ENCODE assay signal across 10 mouse cellular contexts in genomic region chr17:29465405-29466010, GRCm38 (mm10). TPM values are rescaled to one million over a fixed set of nuclear protein-coding genes. Genes with fewer than 3 reads are reported as not detected.
A peak's percentile ranks its signal among the peaks of the same experiment; 100 is the strongest.
DNase-seq lines count a peak whose midpoint lies in the region; ATAC-seq lines count a peak whose summit lies in the region.
"Had no signal": no experiment of that assay in that cellular context is flagged by ENCODE, and none has a peak within 500 bp of the region (broad histone marks: within the 10 kb centered on the region; RNA-seq: fewer than 3 reads in every experiment).

No protein-coding gene starts in this region.

- H3K27ac ChIP-seq in lung, embryonic 15.5 days = peak overlapping the region; percentile 91
- peak overlapping the region; percentile 96 for H3K27ac ChIP-seq in limb, embryonic 12.5 days

- no peaks in the 10 kb centered on the region for H3K36me3 ChIP-seq in lung, embryonic 15.5 days
- H3K36me3 ChIP-seq in limb, embryonic 12.5 days = no peaks in the 10 kb centered on the region

- no peak overlapping the region for H3K9ac ChIP-seq in lung, embryonic 15.5 days
- H3K9ac ChIP-seq in limb, embryonic 12.5 days (replicated peaks) = no peak overlapping the region

- 35% methylated on average over 9 of the region's 9 CpGs for WGBS in lung, embryonic 15.5 days
- WGBS in limb, embryonic 12.5 days = 11% methylated on average over 9 of the region's 9 CpGs

- no peak overlapping the region for H3K4me2 ChIP-seq in lung, embryonic 15.5 days
- no peak overlapping the region for H3K4me2 ChIP-seq in limb, embryonic 12.5 days

- peak; percentile 48 for DNase-seq in adrenal gland, adult 2 months
- no peak for DNase-seq in adrenal gland, postnatal 4 days (ENCODE audit: low spot score in 2 of 2)
- no peak for DNase-seq in lung, postnatal 14 days
- peak; percentile 64 for DNase-seq in forelimb bud, embryonic 11.5 days (ENCODE audit: low read depth, low spot score)
- DNase-seq in left cerebral cortex, postnatal 25 days (ENCODE audit: low spot score in 2 of 2) = no peak
- DNase-seq in left cerebral cortex, adult 11 months (ENCODE audit: low spot score) = no peak

- no peaks in the 10 kb centered on the region for H3K9me3 ChIP-seq in lung, embryonic 15.5 days
- H3K9me3 ChIP-seq in limb, embryonic 12.5 days = no peaks in the 10 kb centered on the region

- intact Hi-C loops in left cerebral cortex, postnatal 25 days (cut with DNase I) = no loop called here

- H3K27me3 ChIP-seq in lung, embryonic 15.5 days = no peaks in the 10 kb centered on the region
- H3K27me3 ChIP-seq in limb, embryonic 12.5 days = no peaks in the 10 kb centered on the region
- H3K27me3 ChIP-seq: Patski had no signal

- H3K4me1 ChIP-seq in lung, embryonic 15.5 days = peaks cover 60% of the 10 kb centered on the region
- peaks cover 54% of the 10 kb centered on the region for H3K4me1 ChIP-seq in limb, embryonic 12.5 days (replicated peaks)

- no peak for ATAC-seq in lung, embryonic 15.5 days (ENCODE audit: borderline replicate concordance, extremely low read depth, low FRiP score, low TSS enrichment)
- no peak for ATAC-seq in limb, embryonic 12.5 days (ENCODE audit: insufficient number of reproducible peaks, insufficient read depth, low FRiP score, low TSS enrichment, low read depth)
- ATAC-seq: Patski had no signal

- H3K4me3 ChIP-seq in lung, embryonic 15.5 days = no peak overlapping the region
- no peak overlapping the region for H3K4me3 ChIP-seq in limb, embryonic 12.5 days (replicated peaks)
- H3K4me3 ChIP-seq: erythroblast, embryonic 14.5 days had no signal

RNA-seq across cellular contexts. Expression of gene Pim1, which starts 25.0 kb away (rescaled TPM):
- 100 to 1,000 TPM; 120 to 124 TPM for total RNA-seq in adrenal gland, adult 2 months (2021)
- polyA plus RNA-seq in adrenal gland, adult 2 months (2012; rRNA removed) = 150 and 153 TPM in 2 replicates
- 10 to 100 TPM; 53.4 to 65.5 TPM for total RNA-seq in adrenal gland, postnatal 4 days (2021)
- polyA plus RNA-seq in lung, embryonic 15.5 days (2015; fragmentation: Nextera tagmentation; extraction: Ambion mirVana) = 16.3 and 17.2 TPM in 2 replicates
- 21.4 and 24.2 TPM in 2 replicates for polyA plus RNA-seq in limb, embryonic 12.5 days (2016; fragmentation: Nextera tagmentation; extraction: Ambion mirVana)
- total RNA-seq in left cerebral cortex, postnatal 25 days (2021) = 1 to 10 TPM; 6.8 to 7.4 TPM

Comparison
In these comparisons a context has a peak if more than half of its experiments do, and no peak if none do; other contexts are left out.
1. DNase-seq: peak in adrenal gland, adult 2 months (single experiment) and forelimb bud, embryonic 11.5 days (single experiment); none in adrenal gland, postnatal 4 days (0 of 2), lung, postnatal 14 days (single experiment), left cerebral cortex, postnatal 25 days (0 of 2) and left cerebral cortex, adult 11 months (single experiment).
2. RNA of gene Pim1, which starts 25.0 kb away (total RNA-seq): 120 to 124 TPM in adrenal gland, adult 2 months and 53.4 to 65.5 TPM in adrenal gland, postnatal 4 days; 6.8 to 7.4 TPM in left cerebral cortex, postnatal 25 days; every median in the first group is over 4 times any median in the second.